Mouse (Mus musculus): ENCODE data around the gene Camk1d. TPM values are rescaled to one million over a fixed set of nuclear protein-coding genes. Genes with fewer than 3 reads are reported as not detected.

Gene Camk1d
- polyA plus RNA-seq, 1 experiment, result 13.2 TPM

- no peak for TF ChIP-seq POLR2A (IDR thresholded peaks at IDR 0.05; ENCODE audit: control insufficient read depth, extremely low read depth, insufficient read depth, low read length, poor library complexity)
- no peak for TF ChIP-seq CTCF (IDR thresholded peaks at IDR 0.05; ENCODE audit: borderline replicate concordance, control insufficient read depth, extremely low read depth, insufficient read depth, low read length, poor library complexity)
- no peak overlapping the region for H3K4me3 ChIP-seq (ENCODE audit: control insufficient read depth, insufficient read depth, low read length)
- H3K27ac ChIP-seq (ENCODE audit: control insufficient read depth, insufficient read depth, low read length), result no peak overlapping the region
- 97% methylated on average over 6 of the region's 6 CpGs for WGBS
- no peak for DNase-seq
- peaks cover 4% of the 10 kb centered on the region; the same call in 1 of the 2 replicates for H3K4me1 ChIP-seq (replicated peaks; ENCODE audit: control insufficient read depth, insufficient read depth, low read length)
- no peaks in the 10 kb centered on the region for H3K27me3 ChIP-seq (ENCODE audit: control insufficient read depth, insufficient read depth, low read length)
- H3K36me3 ChIP-seq (ENCODE audit: control insufficient read depth, insufficient read depth, low read length), result no peaks in the 10 kb centered on the region
Measured at GRCm38 (mm10) chr2:5673816-5674215, 40.5 kb downstream of the Camk1d start.

- TF ChIP-seq POLR2A (IDR thresholded peaks at IDR 0.05; ENCODE audit: control insufficient read depth, extremely low read depth, insufficient read depth, low read length, poor library complexity) (no peak), CTCF (IDR thresholded peaks at IDR 0.05; ENCODE audit: borderline replicate concordance, control insufficient read depth, extremely low read depth, insufficient read depth, low read length, poor library complexity) (no peak)
- 95% methylated on average over 7 of the region's 7 CpGs for WGBS
Measured at GRCm38 (mm10) chr2:5672906-5673589, 41.3 kb downstream of the Camk1d start.

GRCm38 (mm10) chr2:5670146-5670545 is 44.2 kb downstream of the Camk1d start:
- no peaks in the 10 kb centered on the region for H3K27me3 ChIP-seq (ENCODE audit: control insufficient read depth, insufficient read depth, low read length)
- 98% methylated on average over 10 of the region's 10 CpGs for WGBS

More at GRCm38 (mm10) chr2:5672906-5673589, 41.3 kb downstream of the Camk1d start:
- no peaks in the 10 kb centered on the region for H3K36me3 ChIP-seq (ENCODE audit: control insufficient read depth, insufficient read depth, low read length)
- no peaks in the 10 kb centered on the region for H3K27me3 ChIP-seq (ENCODE audit: control insufficient read depth, insufficient read depth, low read length)
- no peak overlapping the region for H3K27ac ChIP-seq (ENCODE audit: control insufficient read depth, insufficient read depth, low read length)
- DNase-seq, result no peak
- peaks cover 4% of the 10 kb centered on the region; the same call in 1 of the 2 replicates for H3K4me1 ChIP-seq (replicated peaks; ENCODE audit: control insufficient read depth, insufficient read depth, low read length)
- H3K4me3 ChIP-seq (ENCODE audit: control insufficient read depth, insufficient read depth, low read length), result no peak overlapping the region

DNA sequence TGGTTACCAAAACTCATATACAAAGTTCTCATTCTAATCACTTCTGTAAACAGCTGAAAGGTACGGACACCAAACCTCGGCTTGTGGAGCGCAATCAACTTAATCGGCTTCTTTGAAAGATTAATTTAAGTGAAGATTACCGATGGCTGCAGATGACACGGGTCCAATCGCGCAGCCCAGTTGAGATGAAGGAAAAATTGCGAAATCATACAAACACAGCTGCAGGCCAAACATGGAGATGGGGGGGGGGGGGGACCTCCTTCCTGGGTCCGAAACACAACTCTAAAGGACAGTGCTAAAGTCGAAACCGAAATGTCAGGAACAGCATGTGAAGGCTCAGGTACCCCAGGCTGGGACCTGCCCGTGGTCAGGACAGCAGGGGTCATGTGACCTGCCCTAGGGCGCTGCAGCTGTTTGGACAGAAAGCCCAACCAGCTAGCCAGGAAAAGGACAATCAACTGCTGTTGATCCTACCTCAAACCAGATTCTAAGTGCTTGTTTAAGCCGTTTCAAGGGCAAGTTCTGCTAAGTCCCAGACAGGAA is 44.7 kb downstream of the Camk1d start:
- Histone ChIP-seq H3K4me1 (replicated peaks; ENCODE audit: control insufficient read depth, insufficient read depth, low read length) (peaks cover 4% of the 10 kb centered on the region; the same call in 1 of the 2 replicates), H3K4me3 (ENCODE audit: control insufficient read depth, insufficient read depth, low read length) (no peak overlapping the region), H3K27ac (ENCODE audit: control insufficient read depth, insufficient read depth, low read length) (no peak overlapping the region), H3K27me3 (ENCODE audit: control insufficient read depth, insufficient read depth, low read length) (no peaks in the 10 kb centered on the region), H3K36me3 (ENCODE audit: control insufficient read depth, insufficient read depth, low read length) (no peaks in the 10 kb centered on the region)
- DNase-seq, result no peak
- TF ChIP-seq CTCF (IDR thresholded peaks at IDR 0.05; ENCODE audit: borderline replicate concordance, control insufficient read depth, extremely low read depth, insufficient read depth, low read length, poor library complexity) (no peak), POLR2A (IDR thresholded peaks at IDR 0.05; ENCODE audit: control insufficient read depth, extremely low read depth, insufficient read depth, low read length, poor library complexity) (no peak)
- 89% methylated on average over 15 of the region's 15 CpGs for WGBS

More at GRCm38 (mm10) chr2:5670146-5670545, 44.2 kb downstream of the Camk1d start:
- Histone ChIP-seq H3K4me3 (ENCODE audit: control insufficient read depth, insufficient read depth, low read length) (no peak overlapping the region), H3K36me3 (ENCODE audit: control insufficient read depth, insufficient read depth, low read length) (no peaks in the 10 kb centered on the region), H3K27ac (ENCODE audit: control insufficient read depth, insufficient read depth, low read length) (no peak overlapping the region), H3K4me1 (replicated peaks; ENCODE audit: control insufficient read depth, insufficient read depth, low read length) (peaks cover 4% of the 10 kb centered on the region; the same call in 1 of the 2 replicates)
- TF ChIP-seq CTCF (IDR thresholded peaks at IDR 0.05; ENCODE audit: borderline replicate concordance, control insufficient read depth, extremely low read depth, insufficient read depth, low read length, poor library complexity) (no peak), POLR2A (IDR thresholded peaks at IDR 0.05; ENCODE audit: control insufficient read depth, extremely low read depth, insufficient read depth, low read length, poor library complexity) (no peak)
- DNase-seq, result no peak

GRCm38 (mm10) chr2:5668940-5669339 is 45.4 kb downstream of the Camk1d start:
- no peak for DNase-seq
- peaks cover 4% of the 10 kb centered on the region; the same call in 1 of the 2 replicates for H3K4me1 ChIP-seq (replicated peaks; ENCODE audit: control insufficient read depth, insufficient read depth, low read length)
- no peak overlapping the region for H3K27ac ChIP-seq (ENCODE audit: control insufficient read depth, insufficient read depth, low read length)
- 97% methylated on average over 4 of the region's 4 CpGs for WGBS
- TF ChIP-seq POLR2A (IDR thresholded peaks at IDR 0.05; ENCODE audit: control insufficient read depth, extremely low read depth, insufficient read depth, low read length, poor library complexity) (no peak), CTCF (IDR thresholded peaks at IDR 0.05; ENCODE audit: borderline replicate concordance, control insufficient read depth, extremely low read depth, insufficient read depth, low read length, poor library complexity) (no peak)
- H3K36me3 ChIP-seq (ENCODE audit: control insufficient read depth, insufficient read depth, low read length), result no peaks in the 10 kb centered on the region
- no peaks in the 10 kb centered on the region for H3K27me3 ChIP-seq (ENCODE audit: control insufficient read depth, insufficient read depth, low read length)
- no peak overlapping the region for H3K4me3 ChIP-seq (ENCODE audit: control insufficient read depth, insufficient read depth, low read length)

DNA sequence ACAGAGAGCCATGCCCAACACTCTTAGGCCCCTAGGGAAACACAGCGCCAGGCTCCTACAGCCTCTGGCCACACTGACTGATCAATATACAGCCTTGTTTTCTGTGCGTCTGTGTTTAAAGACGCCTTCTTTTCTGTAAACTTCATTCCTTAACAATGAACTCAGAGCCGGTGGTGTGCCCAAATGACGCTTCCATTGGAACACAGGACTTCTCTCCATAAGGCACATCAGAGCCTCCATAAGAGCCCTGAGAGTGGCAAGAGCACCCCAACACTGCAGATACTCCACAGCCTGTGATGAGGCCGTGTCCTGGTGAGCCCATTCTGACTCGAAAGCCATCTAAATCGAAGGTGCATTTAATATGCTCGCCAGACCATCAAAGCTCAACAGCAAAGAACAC is 50.8 kb downstream of the Camk1d start:
- H3K4me3 ChIP-seq (ENCODE audit: control insufficient read depth, insufficient read depth, low read length), result no peak overlapping the region
- H3K27ac ChIP-seq (ENCODE audit: control insufficient read depth, insufficient read depth, low read length), result no peak overlapping the region
- H3K4me1 ChIP-seq (replicated peaks; ENCODE audit: control insufficient read depth, insufficient read depth, low read length), result peaks cover 8% of the 10 kb centered on the region
- WGBS, result 97% methylated on average over 9 of the region's 9 CpGs
- no peak for DNase-seq
- H3K27me3 ChIP-seq (ENCODE audit: control insufficient read depth, insufficient read depth, low read length), result no peaks in the 10 kb centered on the region
- H3K36me3 ChIP-seq (ENCODE audit: control insufficient read depth, insufficient read depth, low read length), result no peaks in the 10 kb centered on the region
- TF ChIP-seq POLR2A (IDR thresholded peaks at IDR 0.05; ENCODE audit: control insufficient read depth, extremely low read depth, insufficient read depth, low read length, poor library complexity) (no peak), CTCF (IDR thresholded peaks at IDR 0.05; ENCODE audit: borderline replicate concordance, control insufficient read depth, extremely low read depth, insufficient read depth, low read length, poor library complexity) (no peak)
